Mouse (Mus musculus): ENCODE data around the gene Nelfa. TPM values are rescaled to one million over a fixed set of nuclear protein-coding genes. Genes with fewer than 3 reads are reported as not detected.

Nelfa gene
- 18.9 and 20.2 TPM in 2 replicates for polyA plus RNA-seq (2012; ENCODE audit: insufficient read depth, insufficient read length, missing spikeins)

- Histone ChIP-seq H3K27ac (ENCODE audit: insufficient read depth, low read depth, low read length) (peak within 1 kb of the TSS; percentile 71), H3K4me1 (ENCODE audit: control insufficient read depth, insufficient read depth, low read length) (peaks cover 31% of the 10 kb centered on the region), H3K4me3 (ENCODE audit: insufficient read depth, low read length) (peak within 1 kb of the TSS; percentile 81)
- no peak for TF ChIP-seq POLR2A (IDR thresholded peaks at IDR 0.05; ENCODE audit: borderline replicate concordance, low read depth, low read length)
- TF ChIP-seq CTCF (IDR thresholded peaks at IDR 0.05; ENCODE audit: low read depth, low read length), result no peak
Measured at GRCm38 (mm10) chr5:33936120-33936707, at the start of gene Nelfa. Gene Nelfa (minus strand): TSS chr5:33936413.

DNA sequence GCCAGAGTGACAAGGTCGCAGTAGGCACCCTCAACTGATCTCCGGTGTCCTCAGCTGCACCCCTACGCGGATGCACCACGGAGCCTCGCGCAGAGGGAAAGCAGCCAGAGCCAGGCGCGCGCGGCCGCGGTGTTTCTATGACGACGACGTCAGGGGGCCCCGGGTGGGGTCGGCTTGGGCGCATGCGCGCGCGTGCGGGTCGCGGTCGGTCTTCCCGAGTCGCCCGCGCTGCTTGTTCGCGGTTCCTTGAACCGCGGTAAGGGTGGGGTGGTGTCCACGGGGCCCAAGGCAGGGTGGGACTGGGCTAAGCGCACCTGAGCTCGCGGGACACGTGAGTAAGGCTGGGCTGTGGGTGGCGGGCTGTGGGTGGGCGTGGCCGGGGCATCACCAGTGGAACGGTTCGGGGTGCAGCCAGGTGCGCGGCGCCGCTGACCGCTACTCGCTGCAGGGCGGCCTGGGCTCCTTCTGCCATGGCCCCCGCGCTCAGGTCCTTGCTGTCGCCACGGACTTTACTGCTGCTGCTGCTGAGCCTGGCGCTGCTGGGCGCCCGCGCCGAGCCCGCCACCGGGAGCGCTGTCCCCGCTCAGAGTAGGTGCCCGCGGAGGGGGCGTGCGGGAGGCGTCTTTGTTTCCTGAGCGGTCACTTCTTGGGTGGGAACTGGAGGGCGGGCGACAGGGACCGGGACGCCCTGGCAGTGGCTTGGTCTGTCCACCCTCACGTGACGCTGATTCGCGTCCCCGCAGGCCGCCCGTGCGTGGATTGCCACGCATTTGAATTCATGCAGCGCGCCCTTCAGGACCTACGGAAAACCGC lies 47.3 kb upstream of the Nelfa start, which contains the start of gene Gm1673:
Gene Gm1673 (plus strand): TSS at position 125 of the 813 bp plus-strand sequence.
- Histone ChIP-seq H3K4me1 (ENCODE audit: control insufficient read depth, insufficient read depth, low read length) (peaks cover 7% of the 10 kb centered on the region), H3K27ac (ENCODE audit: insufficient read depth, low read depth, low read length) (no peak within 1 kb of the TSS), H3K4me3 (ENCODE audit: insufficient read depth, low read length) (peak within 1 kb of the TSS; percentile 72)
- no peak for TF ChIP-seq POLR2A (IDR thresholded peaks at IDR 0.05; ENCODE audit: borderline replicate concordance, low read depth, low read length)
- TF ChIP-seq CTCF (IDR thresholded peaks at IDR 0.05; ENCODE audit: low read depth, low read length), result no peak; the same call in 1 of the 2 replicates

DNA sequence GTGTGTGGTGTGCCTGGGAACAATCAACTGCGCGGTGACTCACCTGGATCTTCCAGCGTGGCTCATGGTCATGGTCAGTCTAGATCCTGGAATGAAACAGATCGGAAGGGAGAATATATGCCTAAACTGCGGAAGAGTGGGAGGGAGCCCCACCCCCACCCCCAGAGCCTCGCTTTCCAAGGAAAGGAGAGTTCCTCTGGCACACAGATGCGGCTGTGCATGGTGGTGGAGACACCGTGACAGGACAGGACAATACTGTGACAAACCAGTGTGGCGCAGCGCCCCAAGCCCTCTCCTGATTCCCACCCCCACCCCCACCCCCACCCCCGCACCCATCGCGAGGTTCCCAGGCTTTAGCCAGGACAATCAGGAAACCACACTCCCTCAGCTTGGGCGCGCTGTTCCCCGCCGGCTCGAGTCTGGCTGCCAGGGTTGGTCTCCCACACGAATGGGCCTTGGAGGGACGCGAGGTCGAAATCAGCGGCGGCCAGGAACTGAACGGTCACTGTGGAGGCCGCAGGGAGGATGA lies 46.6 kb upstream of the Nelfa start:
- TF ChIP-seq CTCF (IDR thresholded peaks at IDR 0.05; ENCODE audit: low read depth, low read length) (no peak), POLR2A (IDR thresholded peaks at IDR 0.05; ENCODE audit: borderline replicate concordance, low read depth, low read length) (no peak)
- no peak overlapping the region for H3K27ac ChIP-seq (ENCODE audit: insufficient read depth, low read depth, low read length)
- H3K4me1 ChIP-seq (ENCODE audit: control insufficient read depth, insufficient read depth, low read length), result peaks cover 7% of the 10 kb centered on the region
- peak overlapping the region; percentile 72 for H3K4me3 ChIP-seq (ENCODE audit: insufficient read depth, low read length)

- Histone ChIP-seq H3K27ac (ENCODE audit: insufficient read depth, low read depth, low read length) (no peak overlapping the region), H3K4me1 (ENCODE audit: control insufficient read depth, insufficient read depth, low read length) (no peaks in the 10 kb centered on the region), H3K4me3 (ENCODE audit: insufficient read depth, low read length) (no peak overlapping the region)
- TF ChIP-seq CTCF (IDR thresholded peaks at IDR 0.05; ENCODE audit: low read depth, low read length) (no peak), POLR2A (IDR thresholded peaks at IDR 0.05; ENCODE audit: borderline replicate concordance, low read depth, low read length) (no peak)
Measured at GRCm38 (mm10) chr5:33976267-33976666, 40.1 kb upstream of the Nelfa start.

DNA sequence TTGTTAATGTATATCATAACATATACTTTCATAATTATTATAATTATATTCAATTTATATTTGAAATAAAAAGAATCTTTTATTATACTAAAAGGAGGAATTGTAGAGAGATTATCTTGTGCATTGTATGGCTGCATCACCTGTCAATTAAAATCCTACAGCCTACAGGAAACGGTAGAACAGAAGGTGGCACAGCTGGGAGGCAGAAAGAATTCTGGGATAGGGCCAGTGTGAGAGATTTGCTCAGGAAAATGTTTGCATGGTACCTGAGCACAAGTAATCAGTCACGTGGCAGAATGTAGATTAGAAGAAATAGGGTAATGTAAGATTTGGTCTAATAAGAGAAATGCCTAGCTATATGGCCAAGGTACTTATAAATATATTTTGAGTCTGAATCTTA lies 38.5 kb upstream of the Nelfa start:
- H3K4me1 ChIP-seq (ENCODE audit: control insufficient read depth, insufficient read depth, low read length), result no peaks in the 10 kb centered on the region
- no peak overlapping the region for H3K4me3 ChIP-seq (ENCODE audit: insufficient read depth, low read length)
- no peak overlapping the region for H3K27ac ChIP-seq (ENCODE audit: insufficient read depth, low read depth, low read length)
- no peak for TF ChIP-seq POLR2A (IDR thresholded peaks at IDR 0.05; ENCODE audit: borderline replicate concordance, low read depth, low read length)
- TF ChIP-seq CTCF (IDR thresholded peaks at IDR 0.05; ENCODE audit: low read depth, low read length), result no peak

GRCm38 (mm10) chr5:33959382-33959781 lies 23.2 kb upstream of the Nelfa start:
- Histone ChIP-seq H3K4me3 (ENCODE audit: insufficient read depth, low read length) (no peak overlapping the region), H3K4me1 (ENCODE audit: control insufficient read depth, insufficient read depth, low read length) (peaks cover 6% of the 10 kb centered on the region; the same call in 1 of the 2 replicates), H3K27ac (ENCODE audit: insufficient read depth, low read depth, low read length) (no peak overlapping the region)
- TF ChIP-seq CTCF (IDR thresholded peaks at IDR 0.05; ENCODE audit: low read depth, low read length) (no peak), POLR2A (IDR thresholded peaks at IDR 0.05; ENCODE audit: borderline replicate concordance, low read depth, low read length) (no peak)

- Histone ChIP-seq H3K27ac (ENCODE audit: insufficient read depth, low read depth, low read length) (no peak overlapping the region), H3K4me1 (ENCODE audit: control insufficient read depth, insufficient read depth, low read length) (0 out of 2 replicates have a peak, but pooled peaks cover 4% of the 10 kb centered on the region), H3K4me3 (ENCODE audit: insufficient read depth, low read length) (no peak overlapping the region)
- no peak for TF ChIP-seq CTCF (IDR thresholded peaks at IDR 0.05; ENCODE audit: low read depth, low read length)
- no peak for TF ChIP-seq POLR2A (IDR thresholded peaks at IDR 0.05; ENCODE audit: borderline replicate concordance, low read depth, low read length)
Measured at GRCm38 (mm10) chr5:33955868-33956267, 19.7 kb upstream of the Nelfa start.

- Histone ChIP-seq H3K27ac (ENCODE audit: insufficient read depth, low read depth, low read length) (no peak overlapping the region), H3K4me3 (ENCODE audit: insufficient read depth, low read length) (no peak overlapping the region), H3K4me1 (ENCODE audit: control insufficient read depth, insufficient read depth, low read length) (0 out of 2 replicates have a peak, but pooled peaks cover 4% of the 10 kb centered on the region)
- peak; percentile 81 for TF ChIP-seq CTCF (IDR thresholded peaks at IDR 0.05; ENCODE audit: low read depth, low read length)
- TF ChIP-seq POLR2A (IDR thresholded peaks at IDR 0.05; ENCODE audit: borderline replicate concordance, low read depth, low read length), result no peak
Measured at GRCm38 (mm10) chr5:33954354-33954753, 18.1 kb upstream of the Nelfa start.

- no peak overlapping the region for H3K4me3 ChIP-seq (ENCODE audit: insufficient read depth, low read length)
- H3K4me1 ChIP-seq (ENCODE audit: control insufficient read depth, insufficient read depth, low read length), result 0 out of 2 replicates have a peak, but pooled peaks cover 4% of the 10 kb centered on the region
- no peak overlapping the region for H3K27ac ChIP-seq (ENCODE audit: insufficient read depth, low read depth, low read length)
- no peak for TF ChIP-seq CTCF (IDR thresholded peaks at IDR 0.05; ENCODE audit: low read depth, low read length)
Measured at GRCm38 (mm10) chr5:33953471-33954185, 17.4 kb upstream of the Nelfa start.

All from bone marrow macrophage, adult 2 months (primary cell).